Mouse (Mus musculus): ENCODE results near the gene Nell1.

GRCm38 (mm10) chr7:50730951-50731350 is 756.3 kb downstream of the Nell1 start:
- TF ChIP-seq CTCF (IDR thresholded peaks at IDR 0.05; ENCODE audit: low read depth, low read length) (peak; percentile 37; the same call in 1 of the 2 replicates), POLR2A (IDR thresholded peaks at IDR 0.05; ENCODE audit: extremely low read depth, insufficient read depth, low read length) (no peak)

Data from liver, adult 2 months (tissue).